Mouse (Mus musculus) thymus, postnatal 25 days (tissue): Measurements from ENCODE around the gene Atpif1.
"Not testable (repeated sequence)": the region's sequence is repeated elsewhere in the genome, so short reads cannot be mapped to it uniquely, and the experiment has no call there.

ENCODE experiments used
- DNase-seq: peaks from one replicate; pipeline ENCODE4 v3.0.0; 2022

Gene Atpif1

GRCm38 (mm10) chr4:132490273-132491010, 43.0 kb downstream of the Atpif1 start:
- no peak for DNase-seq

GRCm38 (mm10) chr4:132488976-132489375, 44.5 kb downstream of the Atpif1 start:
- no peak for DNase-seq

GRCm38 (mm10) chr4:132488521-132488920, 44.9 kb downstream of the Atpif1 start:
- no peak for DNase-seq

- DNase-seq, result no peak
Measured at GRCm38 (mm10) chr4:132484820-132485219, 48.6 kb downstream of the Atpif1 start.

- DNase-seq, result no peak
Measured at GRCm38 (mm10) chr4:132484231-132484630, 49.2 kb downstream of the Atpif1 start.

- no peak for DNase-seq
Measured at GRCm38 (mm10) chr4:132482956-132483608, 50.4 kb downstream of the Atpif1 start.

- not testable (repeated sequence) for DNase-seq
Measured at GRCm38 (mm10) chr4:132482104-132482503, 51.4 kb downstream of the Atpif1 start.
